Mouse (Mus musculus): ENCODE results near the gene Aqp1. TPM values are rescaled to one million over a fixed set of nuclear protein-coding genes. Genes with fewer than 3 reads are reported as not detected.

Gene Aqp1
- polyA plus RNA-seq, 1 experiment from 2014 or later, result 30.9 TPM

DNA sequence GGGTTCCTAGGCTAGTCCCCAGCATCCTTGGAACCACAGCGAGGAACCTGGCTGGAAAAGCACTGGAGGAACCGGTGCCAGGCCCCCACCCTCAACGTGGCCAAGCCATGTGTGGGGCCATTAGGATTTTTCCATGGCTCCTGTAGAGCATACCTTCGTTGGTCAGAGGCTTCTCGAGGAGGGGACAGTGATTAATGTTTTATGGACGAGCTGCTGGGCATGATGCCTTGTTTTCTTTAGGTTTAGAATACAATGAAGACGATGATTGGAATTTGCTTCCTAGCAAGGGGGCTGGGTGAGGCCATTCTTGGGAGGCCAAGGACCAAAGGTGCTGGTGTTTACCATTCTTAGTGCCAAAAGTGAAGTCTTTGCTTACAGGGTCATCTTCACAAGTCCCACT is 15.5 kb downstream of the Aqp1 start:
- H3K9ac ChIP-seq (ENCODE audit: low read depth, low read length), result no peak overlapping the region
- H3K4me3 ChIP-seq (ENCODE audit: low read length), result no peak overlapping the region
- no peaks in the 10 kb centered on the region for H3K4me1 ChIP-seq (ENCODE audit: control insufficient read depth, insufficient read depth, low read depth, low read length)
- 72% methylated on average over 7 of the region's 7 CpGs for WGBS
- H3K9me3 ChIP-seq (ENCODE audit: control insufficient read depth, low read length), result no peaks in the 10 kb centered on the region
- no peak for ATAC-seq
- no peak overlapping the region for H3K27ac ChIP-seq (ENCODE audit: low read depth, low read length)
- no peak overlapping the region for H3K4me2 ChIP-seq (ENCODE audit: low read length)
- no peaks in the 10 kb centered on the region for H3K27me3 ChIP-seq (replicated peaks; ENCODE audit: control insufficient read depth, insufficient read depth, low read length)
- H3K36me3 ChIP-seq (ENCODE audit: control insufficient read depth, insufficient read depth, low read length), result no peaks in the 10 kb centered on the region

DNA sequence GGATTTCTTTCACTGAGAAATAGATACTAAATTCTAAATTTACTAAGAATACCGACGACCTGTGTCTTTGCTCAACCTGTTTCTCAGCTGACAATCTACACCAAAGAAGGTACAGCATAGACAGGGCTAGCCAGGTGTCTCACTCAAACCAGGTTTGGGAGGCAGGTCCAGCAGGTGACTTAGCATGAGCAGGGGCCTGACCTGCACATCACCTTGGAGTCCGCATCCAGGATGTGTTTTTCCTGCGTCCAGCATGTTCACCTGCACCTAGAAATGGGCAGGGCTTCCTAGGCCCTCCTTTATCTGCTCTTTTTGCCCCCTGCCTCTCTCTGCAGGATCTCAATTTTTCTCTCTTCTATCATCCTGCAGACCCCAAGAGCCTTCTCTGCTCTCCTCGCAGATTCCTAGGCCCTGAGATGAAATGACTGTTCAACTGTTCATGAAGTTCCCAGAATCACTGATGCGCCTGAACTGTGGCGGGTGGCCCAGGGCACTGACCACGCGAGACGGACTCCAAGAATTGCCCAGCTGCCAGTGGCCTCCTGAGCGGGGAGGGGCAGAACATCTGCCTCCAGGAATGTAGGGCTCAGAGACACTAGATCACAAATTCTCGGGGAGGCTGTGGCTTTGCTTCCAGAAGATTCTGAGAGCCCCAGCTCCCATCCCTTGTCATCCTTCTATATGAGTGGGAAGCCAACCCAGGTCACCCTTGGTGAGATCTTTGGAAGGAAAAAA is 17.6 kb downstream of the Aqp1 start:
- Histone ChIP-seq H3K4me1 (ENCODE audit: control insufficient read depth, insufficient read depth, low read depth, low read length) (no peaks in the 10 kb centered on the region), H3K4me2 (ENCODE audit: low read length) (no peak overlapping the region), H3K36me3 (ENCODE audit: control insufficient read depth, insufficient read depth, low read length) (no peaks in the 10 kb centered on the region), H3K4me3 (ENCODE audit: low read length) (no peak overlapping the region), H3K27me3 (replicated peaks; ENCODE audit: control insufficient read depth, insufficient read depth, low read length) (no peaks in the 10 kb centered on the region), H3K9me3 (ENCODE audit: control insufficient read depth, low read length) (no peaks in the 10 kb centered on the region), H3K27ac (ENCODE audit: low read depth, low read length) (no peak overlapping the region), H3K9ac (ENCODE audit: low read depth, low read length) (no peak overlapping the region)
- WGBS, result 78% methylated on average over 12 of the region's 12 CpGs
- no peak for ATAC-seq

DNA sequence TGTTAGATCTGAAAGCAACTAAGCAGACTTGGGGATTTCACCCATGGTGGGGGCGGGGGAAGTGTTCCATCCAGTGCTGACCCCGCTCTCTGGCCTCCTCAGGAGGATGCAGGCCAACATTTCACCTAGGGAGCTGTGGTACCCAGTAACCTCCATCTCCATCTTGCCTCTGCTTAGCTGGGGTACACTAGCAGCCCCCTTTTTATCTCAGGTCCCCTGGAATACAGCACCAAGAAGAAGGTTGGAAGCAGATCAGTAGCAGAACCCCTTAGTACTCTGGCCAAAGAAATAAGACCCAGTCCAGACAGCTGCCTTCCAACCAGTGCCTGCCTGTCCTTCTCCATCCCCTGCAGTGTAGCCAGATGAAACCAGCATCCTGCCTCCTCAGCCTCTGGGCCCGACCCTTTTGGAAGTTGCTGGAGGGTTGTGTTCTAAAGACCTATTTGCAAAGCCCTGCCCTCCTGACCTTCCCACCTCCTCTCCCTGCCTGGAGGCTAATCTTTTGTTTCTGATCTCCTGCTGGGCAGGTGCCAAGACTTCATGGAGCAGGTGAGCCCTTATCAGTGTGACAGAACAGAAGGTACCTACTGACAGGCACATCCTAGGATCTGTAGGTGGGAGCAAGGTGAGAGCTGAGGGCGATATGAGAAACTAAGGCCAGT is 18.4 kb downstream of the Aqp1 start:
- Histone ChIP-seq H3K27me3 (replicated peaks; ENCODE audit: control insufficient read depth, insufficient read depth, low read length) (no peaks in the 10 kb centered on the region), H3K9ac (ENCODE audit: low read depth, low read length) (no peak overlapping the region), H3K4me2 (ENCODE audit: low read length) (no peak overlapping the region), H3K27ac (ENCODE audit: low read depth, low read length) (no peak overlapping the region), H3K4me1 (ENCODE audit: control insufficient read depth, insufficient read depth, low read depth, low read length) (no peaks in the 10 kb centered on the region), H3K4me3 (ENCODE audit: low read length) (no peak overlapping the region), H3K36me3 (ENCODE audit: control insufficient read depth, insufficient read depth, low read length) (no peaks in the 10 kb centered on the region), H3K9me3 (ENCODE audit: control insufficient read depth, low read length) (no peaks in the 10 kb centered on the region)
- no peak for ATAC-seq
- WGBS, result 66% methylated on average over 4 of the region's 4 CpGs

DNA sequence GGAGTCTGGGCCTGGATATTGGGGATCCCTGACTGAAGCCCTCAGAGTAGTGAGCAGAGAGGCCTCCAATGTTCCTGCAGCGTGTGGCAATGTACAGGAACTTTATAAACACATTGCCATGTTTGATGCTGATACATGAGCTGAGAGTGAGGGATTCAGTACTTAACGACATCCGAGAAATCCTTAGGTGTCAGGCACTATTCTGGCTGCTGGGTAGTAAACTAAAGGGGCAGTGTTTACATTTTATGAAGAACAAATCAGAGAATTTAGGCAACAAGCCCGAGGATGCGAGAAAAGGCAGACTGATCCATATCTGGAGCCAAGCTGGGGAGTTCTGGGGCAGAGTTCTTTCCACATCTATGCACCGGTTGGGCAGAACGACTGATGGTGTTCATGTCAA is 19.3 kb downstream of the Aqp1 start:
- H3K36me3 ChIP-seq (ENCODE audit: control insufficient read depth, insufficient read depth, low read length), result no peaks in the 10 kb centered on the region
- no peak overlapping the region for H3K27ac ChIP-seq (ENCODE audit: low read depth, low read length)
- H3K9me3 ChIP-seq (ENCODE audit: control insufficient read depth, low read length), result no peaks in the 10 kb centered on the region
- H3K4me3 ChIP-seq (ENCODE audit: low read length), result no peak overlapping the region
- WGBS, result 86% methylated on average over 7 of the region's 7 CpGs
- H3K4me2 ChIP-seq (ENCODE audit: low read length), result no peak overlapping the region
- H3K9ac ChIP-seq (ENCODE audit: low read depth, low read length), result no peak overlapping the region
- H3K27me3 ChIP-seq (replicated peaks; ENCODE audit: control insufficient read depth, insufficient read depth, low read length), result no peaks in the 10 kb centered on the region
- H3K4me1 ChIP-seq (ENCODE audit: control insufficient read depth, insufficient read depth, low read depth, low read length), result no peaks in the 10 kb centered on the region
- ATAC-seq, result no peak

DNA sequence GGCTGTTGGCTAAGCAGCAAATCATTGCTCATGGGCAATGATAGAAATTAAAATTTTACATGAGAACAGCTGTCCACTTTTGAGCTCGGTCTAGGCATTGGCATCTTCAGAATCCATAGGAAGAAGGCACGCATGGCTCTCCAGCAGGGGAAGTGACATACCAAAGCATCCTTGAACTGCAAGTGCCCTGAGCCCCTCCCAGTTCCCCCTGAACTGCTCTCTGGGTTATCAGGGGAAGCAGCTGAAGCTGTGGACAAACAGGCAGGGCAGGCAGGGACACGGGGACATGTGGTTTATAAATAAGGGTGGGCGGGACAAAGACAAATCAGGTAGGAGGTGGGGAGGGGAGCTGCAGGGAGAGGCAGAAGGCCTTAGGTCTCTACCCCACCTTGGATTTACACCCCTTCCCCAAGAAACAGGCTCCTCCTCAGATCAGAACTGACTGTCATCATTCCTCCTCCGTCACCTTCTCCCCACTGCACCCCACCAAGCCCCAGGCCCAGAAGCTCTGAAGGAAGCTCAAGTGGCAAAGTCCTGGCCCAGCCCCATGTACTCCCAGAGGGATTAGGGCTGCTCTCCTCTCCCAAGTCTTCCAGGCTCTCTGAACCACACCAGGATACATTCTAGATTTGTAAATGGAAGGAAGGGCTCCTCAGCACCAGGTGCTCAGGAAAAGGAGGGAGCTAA is 19.9 kb downstream of the Aqp1 start:
- H3K9ac ChIP-seq (ENCODE audit: low read depth, low read length), result no peak overlapping the region
- H3K36me3 ChIP-seq (ENCODE audit: control insufficient read depth, insufficient read depth, low read length), result no peaks in the 10 kb centered on the region
- no peak overlapping the region for H3K27ac ChIP-seq (ENCODE audit: low read depth, low read length)
- no peak for ATAC-seq
- 61% methylated on average over 5 of the region's 5 CpGs for WGBS
- no peaks in the 10 kb centered on the region for H3K4me1 ChIP-seq (ENCODE audit: control insufficient read depth, insufficient read depth, low read depth, low read length)
- no peak overlapping the region for H3K4me2 ChIP-seq (ENCODE audit: low read length)
- H3K9me3 ChIP-seq (ENCODE audit: control insufficient read depth, low read length), result no peaks in the 10 kb centered on the region
- no peaks in the 10 kb centered on the region for H3K27me3 ChIP-seq (replicated peaks; ENCODE audit: control insufficient read depth, insufficient read depth, low read length)
- H3K4me3 ChIP-seq (ENCODE audit: low read length), result no peak overlapping the region

DNA sequence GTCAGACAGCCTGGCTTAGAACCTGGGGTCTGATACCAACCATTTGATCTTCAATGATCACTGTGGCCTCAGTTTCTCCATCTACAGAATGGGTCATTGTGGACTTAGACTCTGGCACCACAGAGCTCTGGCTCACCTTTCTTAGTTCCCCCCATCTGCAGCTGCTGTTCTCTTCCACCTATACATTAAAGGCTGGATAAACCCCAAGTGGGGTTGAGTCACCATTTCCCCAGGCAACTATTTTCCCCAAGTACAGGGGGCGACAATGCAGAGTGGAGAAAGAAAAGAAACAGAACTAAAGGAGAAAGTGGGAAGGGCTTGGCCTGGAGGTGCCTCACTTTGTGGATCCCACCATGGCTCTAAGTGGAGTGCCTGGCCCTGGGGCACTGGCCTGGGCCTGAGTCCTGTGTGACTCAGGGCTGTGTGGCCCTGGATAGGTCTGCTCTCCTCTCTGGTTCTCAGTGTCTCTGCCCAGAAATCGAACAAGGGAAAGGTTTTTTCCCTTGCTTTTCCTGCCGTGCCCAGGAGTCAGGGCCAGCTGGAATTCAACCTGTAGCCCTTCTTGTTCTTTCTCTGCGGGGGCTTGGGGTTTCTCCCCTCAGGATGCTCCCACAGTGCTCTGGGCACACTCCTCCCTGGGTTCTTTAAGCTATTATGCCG is 20.9 kb downstream of the Aqp1 start:
- no peaks in the 10 kb centered on the region for H3K9me3 ChIP-seq (ENCODE audit: control insufficient read depth, low read length)
- no peak overlapping the region for H3K27ac ChIP-seq (ENCODE audit: low read depth, low read length)
- no peak overlapping the region for H3K4me3 ChIP-seq (ENCODE audit: low read length)
- H3K4me1 ChIP-seq (ENCODE audit: control insufficient read depth, insufficient read depth, low read depth, low read length), result no peaks in the 10 kb centered on the region
- WGBS, result 58% methylated on average over 5 of the region's 5 CpGs
- no peaks in the 10 kb centered on the region for H3K36me3 ChIP-seq (ENCODE audit: control insufficient read depth, insufficient read depth, low read length)
- H3K4me2 ChIP-seq (ENCODE audit: low read length), result no peak overlapping the region
- H3K27me3 ChIP-seq (replicated peaks; ENCODE audit: control insufficient read depth, insufficient read depth, low read length), result no peaks in the 10 kb centered on the region
- no peak for ATAC-seq
- H3K9ac ChIP-seq (ENCODE audit: low read depth, low read length), result no peak overlapping the region

DNA sequence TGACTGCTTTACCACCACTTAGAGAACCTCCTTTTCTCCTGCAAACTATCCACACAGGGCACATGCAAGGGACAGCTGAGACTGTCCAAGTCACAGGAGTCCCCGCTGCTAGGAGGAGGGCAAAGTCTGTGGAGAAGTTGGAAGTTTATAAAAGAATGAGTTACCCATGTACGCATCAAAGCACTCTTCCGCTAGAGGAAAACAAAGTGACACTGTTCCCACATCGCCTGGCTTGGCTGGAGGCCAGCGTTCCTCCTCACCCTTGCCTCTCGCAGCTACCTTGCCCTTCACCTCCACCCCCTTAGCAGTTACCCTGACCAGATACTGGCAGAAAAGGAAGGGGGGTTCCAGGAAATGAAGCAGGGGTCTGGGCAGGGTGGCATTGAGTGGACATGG is 21.4 kb downstream of the Aqp1 start:
- Histone ChIP-seq H3K4me1 (ENCODE audit: control insufficient read depth, insufficient read depth, low read depth, low read length) (no peaks in the 10 kb centered on the region), H3K4me3 (ENCODE audit: low read length) (no peak overlapping the region), H3K27ac (ENCODE audit: low read depth, low read length) (no peak overlapping the region), H3K4me2 (ENCODE audit: low read length) (no peak overlapping the region), H3K9me3 (ENCODE audit: control insufficient read depth, low read length) (no peaks in the 10 kb centered on the region), H3K36me3 (ENCODE audit: control insufficient read depth, insufficient read depth, low read length) (no peaks in the 10 kb centered on the region), H3K27me3 (replicated peaks; ENCODE audit: control insufficient read depth, insufficient read depth, low read length) (no peaks in the 10 kb centered on the region), H3K9ac (ENCODE audit: low read depth, low read length) (no peak overlapping the region)
- 47% methylated on average over 6 of the region's 6 CpGs for WGBS
- no peak for ATAC-seq

DNA sequence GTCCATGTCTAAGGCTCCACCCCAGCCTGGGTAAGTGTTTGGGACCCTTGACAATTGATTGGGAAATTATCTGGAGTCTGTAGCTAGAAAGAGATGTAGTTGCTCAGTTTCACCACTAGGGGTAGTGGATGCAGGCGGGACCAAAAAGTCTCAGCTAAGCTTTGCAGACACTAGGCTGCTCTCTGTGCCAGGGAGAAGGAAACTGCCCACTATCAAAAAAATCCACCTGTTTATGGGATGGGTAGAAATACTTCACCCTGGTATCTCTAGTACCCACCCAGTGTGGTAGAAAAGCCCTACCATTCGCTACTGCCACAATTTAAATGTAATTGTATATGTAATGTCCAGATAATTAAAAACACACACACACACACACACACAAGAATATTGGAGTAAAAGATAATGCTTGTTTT is 22.5 kb downstream of the Aqp1 start:
- Histone ChIP-seq H3K27me3 (replicated peaks; ENCODE audit: control insufficient read depth, insufficient read depth, low read length) (no peaks in the 10 kb centered on the region), H3K4me2 (ENCODE audit: low read length) (no peak overlapping the region), H3K9ac (ENCODE audit: low read depth, low read length) (no peak overlapping the region), H3K4me3 (ENCODE audit: low read length) (no peak overlapping the region), H3K36me3 (ENCODE audit: control insufficient read depth, insufficient read depth, low read length) (no peaks in the 10 kb centered on the region), H3K27ac (ENCODE audit: low read depth, low read length) (no peak overlapping the region), H3K4me1 (ENCODE audit: control insufficient read depth, insufficient read depth, low read depth, low read length) (no peaks in the 10 kb centered on the region), H3K9me3 (ENCODE audit: control insufficient read depth, low read length) (no peaks in the 10 kb centered on the region)
- ATAC-seq, result no peak
- WGBS, result 20% methylated on average over 2 of the region's 2 CpGs

DNA sequence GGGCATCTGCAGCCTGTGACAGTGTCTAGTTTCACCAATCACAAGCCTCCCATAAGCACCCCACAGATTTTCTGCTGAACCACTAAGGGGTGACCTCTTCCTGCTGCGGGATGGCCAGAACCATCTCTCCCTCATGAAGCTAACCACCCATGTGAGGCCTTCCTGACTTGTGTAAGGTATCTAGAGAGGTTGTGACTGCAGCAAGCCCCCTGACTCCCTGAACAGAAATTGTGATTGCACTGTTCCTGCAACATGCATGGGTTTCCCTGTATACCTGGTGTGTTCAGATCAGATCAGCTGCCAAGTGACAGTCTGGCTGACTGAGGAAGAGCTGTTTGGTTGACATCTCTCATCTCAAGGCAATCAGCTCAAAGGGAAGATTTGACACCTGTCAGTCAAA is 26.4 kb downstream of the Aqp1 start:
- H3K4me2 ChIP-seq (ENCODE audit: low read length), result no peak overlapping the region

More for the DNA sequence above, 26.4 kb downstream of the Aqp1 start:
- ATAC-seq, result no peak
- Histone ChIP-seq H3K4me1 (ENCODE audit: control insufficient read depth, insufficient read depth, low read depth, low read length) (no peaks in the 10 kb centered on the region), H3K4me3 (ENCODE audit: low read length) (no peak overlapping the region), H3K9me3 (ENCODE audit: control insufficient read depth, low read length) (no peaks in the 10 kb centered on the region), H3K36me3 (ENCODE audit: control insufficient read depth, insufficient read depth, low read length) (no peaks in the 10 kb centered on the region), H3K27ac (ENCODE audit: low read depth, low read length) (no peak overlapping the region), H3K27me3 (replicated peaks; ENCODE audit: control insufficient read depth, insufficient read depth, low read length) (no peaks in the 10 kb centered on the region), H3K9ac (ENCODE audit: low read depth, low read length) (no peak overlapping the region)
- WGBS, result 77% methylated on average over 1 of the region's 1 CpGs
